Mouse (Mus musculus) limb, embryonic 11.5 days (tissue): ENCODE data around the gene Cdk5rap3. TPM values are rescaled to one million over a fixed set of nuclear protein-coding genes. Genes with fewer than 3 reads are reported as not detected.

Experiments
- ATAC-seq: fragments of 200-750 bp; cut with Nextera tagmentation; 2 replicates; pipeline ENCODE4 v1.8.0; 2017; ENCODE audit warnings: low read depth; ENCODE audit not compliant: insufficient number of reproducible peaks, low FRiP score, low TSS enrichment
- DNase-seq: peaks from one replicate; pipeline ENCODE4 v3.0.0-alpha.2; 2015; ENCODE audit warnings: low spot score
- H3K27ac ChIP-seq: fragments of 300-500 bp; sonication (generic); replicated peaks from 2 replicates; pipeline ENCODE4 v1.5.1; 2014; ENCODE audit warnings: low read depth, mild to moderate bottlenecking, low read length
- H3K27me3 ChIP-seq: fragments of 300-500 bp; sonication (generic); 2 replicates; pipeline ENCODE4 v1.6.1; 2014; ENCODE audit warnings: mild to moderate bottlenecking, low read length, mixed read lengths; ENCODE audit not compliant: control insufficient read depth, insufficient read depth
- H3K36me3 ChIP-seq: fragments of 300-500 bp; sonication (generic); 2 replicates; pipeline ENCODE4 v1.6.1; 2014; ENCODE audit warnings: mild to moderate bottlenecking, low read length, moderate library complexity, mixed read lengths; ENCODE audit not compliant: control insufficient read depth, insufficient read depth
- H3K4me1 ChIP-seq: fragments of 300-500 bp; sonication (generic); 2 replicates; pipeline ENCODE4 v1.6.1; 2014; ENCODE audit warnings: low read length, mixed read lengths; ENCODE audit not compliant: control insufficient read depth, insufficient read depth
- H3K4me2 ChIP-seq: fragments of 300-500 bp; sonication (generic); 2 replicates; pipeline ENCODE4 v1.6.1; 2014; ENCODE audit warnings: low read depth, mild to moderate bottlenecking, moderate library complexity; ENCODE audit not compliant: severe bottlenecking
- H3K4me3 ChIP-seq: fragments of 300-500 bp; sonication (generic); 2 replicates; pipeline ENCODE4 v1.5.1; 2014; ENCODE audit warnings: low read depth, low read length
- H3K9ac ChIP-seq: fragments of 300-500 bp; sonication (generic); 2 replicates; pipeline ENCODE4 v1.6.1; 2014; ENCODE audit warnings: mild to moderate bottlenecking, low read length
- H3K9me3 ChIP-seq: fragments of 300-500 bp; sonication (generic); 2 replicates; pipeline ENCODE4 v1.6.1; 2016; ENCODE audit warnings: low read length; ENCODE audit not compliant: control insufficient read depth
- WGBS: fragments of 180-500 bp; shearing (Covaris S2); extraction: QIAGEN DNeasy Blood & Tissue Kit; methylation state at CpG from one replicate; pipeline ENCODE4 v1.1.7; 2014; 5-methylcytosine and 5-hydroxymethylcytosine counted together
- polyA plus RNA-seq: library from polyadenylated mRNA; unstranded; fragments of >200 nt; fragmentation: Nextera tagmentation; extraction: Ambion mirVana; gene quantifications from 2 replicates; pipeline ENCODE4 v1.2.1, GENCODE M21; 2014

Gene Cdk5rap3
- polyA plus RNA-seq, 1 experiment from 2014 or later = 77.0 TPM

- peaks cover 6% of the 10 kb centered on the region; the same call in 1 of the 2 replicates for H3K4me1 ChIP-seq
Measured at GRCm38 (mm10) chr11:96895886-96896285, 20.4 kb downstream of the Cdk5rap3 start.

GRCm38 (mm10) chr11:96893203-96893842, 23.0 kb downstream of the Cdk5rap3 start:
- H3K36me3 ChIP-seq = no peaks in the 10 kb centered on the region
- H3K9ac ChIP-seq = no peak overlapping the region
- no peak overlapping the region for H3K4me2 ChIP-seq
- no peaks in the 10 kb centered on the region for H3K27me3 ChIP-seq
- WGBS = 67% methylated on average over 11 of the region's 11 CpGs
- H3K9me3 ChIP-seq = no peaks in the 10 kb centered on the region
- DNase-seq (no peak), ATAC-seq (no peak)
- H3K4me1 ChIP-seq = no peaks in the 10 kb centered on the region
- no peak overlapping the region for H3K4me3 ChIP-seq
- H3K27ac ChIP-seq = 0 out of 2 replicates have a peak overlapping the region, but pooled peaks have one; percentile 42

More at GRCm38 (mm10) chr11:96895886-96896285, 20.4 kb downstream of the Cdk5rap3 start:
- Histone ChIP-seq H3K9me3 (no peaks in the 10 kb centered on the region), H3K9ac (no peak overlapping the region), H3K27me3 (no peaks in the 10 kb centered on the region), H3K4me2 (no peak overlapping the region), H3K27ac (no peak overlapping the region), H3K4me3 (no peak overlapping the region), H3K36me3 (no peaks in the 10 kb centered on the region)
- DNase-seq (no peak), ATAC-seq (no peak)
- 88% methylated on average over 4 of the region's 4 CpGs for WGBS

GRCm38 (mm10) chr11:96891784-96892527, 24.3 kb downstream of the Cdk5rap3 start:
- WGBS = 15% methylated on average over 14 of the region's 14 CpGs
- Histone ChIP-seq H3K9me3 (no peaks in the 10 kb centered on the region), H3K36me3 (no peaks in the 10 kb centered on the region), H3K4me3 (no peak overlapping the region), H3K9ac (no peak overlapping the region), H3K27ac (no peak overlapping the region), H3K27me3 (no peaks in the 10 kb centered on the region), H3K4me1 (no peaks in the 10 kb centered on the region), H3K4me2 (no peak overlapping the region)
- ATAC-seq = no peak
- DNase-seq = no peak

- no peak overlapping the region for H3K4me2 ChIP-seq
- no peaks in the 10 kb centered on the region for H3K27me3 ChIP-seq
- no peak for DNase-seq
- no peaks in the 10 kb centered on the region for H3K9me3 ChIP-seq
- WGBS = 89% methylated on average over 8 of the region's 8 CpGs
- ATAC-seq = no peak
- H3K4me3 ChIP-seq = no peak overlapping the region
- H3K36me3 ChIP-seq = no peaks in the 10 kb centered on the region
- H3K27ac ChIP-seq = no peak overlapping the region
- no peak overlapping the region for H3K9ac ChIP-seq
- H3K4me1 ChIP-seq = peaks cover 12% of the 10 kb centered on the region
Measured at GRCm38 (mm10) chr11:96886942-96887546, 29.3 kb downstream of the Cdk5rap3 start.

GRCm38 (mm10) chr11:96885901-96886340, 30.4 kb downstream of the Cdk5rap3 start:
- Histone ChIP-seq H3K4me1 (peaks cover 12% of the 10 kb centered on the region), H3K9ac (no peak overlapping the region; the same call in 1 of the 2 replicates), H3K9me3 (no peaks in the 10 kb centered on the region), H3K27me3 (no peaks in the 10 kb centered on the region), H3K4me2 (no peak overlapping the region), H3K4me3 (no peak overlapping the region), H3K36me3 (no peaks in the 10 kb centered on the region), H3K27ac (no peak overlapping the region)
- DNase-seq (no peak), ATAC-seq (no peak)
- WGBS = 6% methylated on average over 5 of the region's 5 CpGs

- Histone ChIP-seq H3K4me1 (peaks cover 12% of the 10 kb centered on the region), H3K27ac (no peak overlapping the region)
Measured at GRCm38 (mm10) chr11:96880296-96880695, 36.0 kb downstream of the Cdk5rap3 start.

GRCm38 (mm10) chr11:96879359-96879758, 36.9 kb downstream of the Cdk5rap3 start:
- Histone ChIP-seq H3K9ac (no peak overlapping the region), H3K27ac (no peak overlapping the region), H3K27me3 (no peaks in the 10 kb centered on the region), H3K4me1 (peaks cover 13% of the 10 kb centered on the region), H3K36me3 (no peaks in the 10 kb centered on the region), H3K4me2 (no peak overlapping the region), H3K9me3 (no peaks in the 10 kb centered on the region), H3K4me3 (no peak overlapping the region)
- no peak for DNase-seq
- no peak for ATAC-seq
- WGBS = 53% methylated on average over 7 of the region's 7 CpGs

More at GRCm38 (mm10) chr11:96880296-96880695, 36.0 kb downstream of the Cdk5rap3 start:
- Histone ChIP-seq H3K9me3 (no peaks in the 10 kb centered on the region), H3K9ac (no peak overlapping the region), H3K4me3 (no peak overlapping the region), H3K27me3 (no peaks in the 10 kb centered on the region), H3K36me3 (no peaks in the 10 kb centered on the region), H3K4me2 (no peak overlapping the region)
- ATAC-seq (no peak), DNase-seq (no peak)
- 91% methylated on average over 9 of the region's 9 CpGs for WGBS

GRCm38 (mm10) chr11:96878715-96879114, 37.6 kb downstream of the Cdk5rap3 start:
- ATAC-seq = no peak
- Histone ChIP-seq H3K4me3 (no peak overlapping the region), H3K27me3 (no peaks in the 10 kb centered on the region), H3K36me3 (no peaks in the 10 kb centered on the region), H3K4me1 (peaks cover 17% of the 10 kb centered on the region), H3K4me2 (no peak overlapping the region), H3K9me3 (no peaks in the 10 kb centered on the region), H3K27ac (no peak overlapping the region), H3K9ac (no peak overlapping the region)
- WGBS = 80% methylated on average over 3 of the region's 3 CpGs
- DNase-seq = no peak
